Mouse (Mus musculus): ENCODE results near the gene Vrk3.

DNA sequence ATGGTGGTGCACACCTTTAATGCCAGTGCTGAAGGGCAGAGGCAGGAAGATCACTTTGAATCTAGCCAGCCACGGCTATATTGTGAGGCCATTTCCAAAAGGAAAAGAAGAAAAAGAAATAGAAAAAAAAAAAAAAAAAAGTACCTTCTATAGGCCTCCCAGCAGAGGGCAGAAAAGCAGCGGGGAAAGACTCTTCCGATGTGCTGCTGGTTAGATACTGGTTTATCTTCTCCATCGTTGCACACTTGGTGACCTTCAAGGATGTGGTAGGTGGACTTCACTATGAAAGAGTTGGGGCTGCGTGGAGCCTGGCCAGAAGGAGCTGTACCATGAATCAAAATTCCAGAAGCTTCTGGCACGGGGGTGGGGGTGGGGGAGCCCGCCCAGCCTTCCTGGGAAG lies 23.9 kb upstream of the Vrk3 start:
- TF ChIP-seq POLR2A (IDR thresholded peaks at IDR 0.05; ENCODE audit: low read depth, low read length) (no peak), CTCF (conservative IDR thresholded peaks at IDR 0.05; ENCODE audit: insufficient read depth, insufficient read length, low read depth, low read length) (peak; percentile 44)
